Mouse (Mus musculus): ENCODE data around the gene Zfp91. TPM values are rescaled to one million over a fixed set of nuclear protein-coding genes. Genes with fewer than 3 reads are reported as not detected.

Gene Zfp91
- polyA plus RNA-seq, 1 experiment from 2014 or later: 22.1 TPM

DNA sequence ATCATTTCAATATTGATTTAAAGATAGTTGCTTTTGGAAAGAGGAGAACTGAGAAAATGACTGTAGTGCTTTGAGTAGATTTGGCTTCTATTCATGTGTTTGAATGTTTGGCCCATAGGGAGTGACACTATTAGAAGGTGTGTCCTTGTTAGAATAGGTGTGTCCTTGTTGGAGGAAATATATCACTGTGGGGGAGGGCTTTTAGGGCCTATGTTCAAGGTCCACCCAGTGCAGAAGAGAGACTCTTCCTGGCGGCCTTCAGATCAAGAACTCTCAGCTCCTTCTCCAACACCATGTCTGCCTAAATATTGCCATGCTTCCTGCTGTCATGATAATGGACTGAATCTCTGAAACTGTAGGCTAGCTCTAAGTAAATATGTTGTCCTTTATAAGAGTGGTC lies 8.3 kb upstream of the Zfp91 start:
- no peaks in the 10 kb centered on the region for H3K4me1 ChIP-seq
- no peaks in the 10 kb centered on the region for H3K36me3 ChIP-seq
- 89% methylated on average over 1 of the region's 1 CpGs for WGBS
- no peak for ATAC-seq (ENCODE audit: low FRiP score, low read depth)
- H3K27ac ChIP-seq (replicated peaks): no peak overlapping the region
- H3K4me3 ChIP-seq: no peak overlapping the region
- H3K9ac ChIP-seq (replicated peaks): no peak overlapping the region
- H3K4me2 ChIP-seq (replicated peaks): no peak overlapping the region
- H3K27me3 ChIP-seq: no peaks in the 10 kb centered on the region
- H3K9me3 ChIP-seq: no peaks in the 10 kb centered on the region

- Histone ChIP-seq H3K4me3 (no peak overlapping the region), H3K4me2 (replicated peaks) (no peak overlapping the region), H3K27me3 (no peaks in the 10 kb centered on the region), H3K36me3 (no peaks in the 10 kb centered on the region), H3K27ac (replicated peaks) (no peak overlapping the region), H3K9me3 (no peaks in the 10 kb centered on the region), H3K9ac (replicated peaks) (no peak overlapping the region), H3K4me1 (no peaks in the 10 kb centered on the region)
- ATAC-seq (ENCODE audit: low FRiP score, low read depth): no peak
- 78% methylated on average over 3 of the region's 3 CpGs for WGBS
These were observed 6.9 kb upstream of the Zfp91 start for GRCm38 (mm10) chr19:12802830-12803229.

DNA sequence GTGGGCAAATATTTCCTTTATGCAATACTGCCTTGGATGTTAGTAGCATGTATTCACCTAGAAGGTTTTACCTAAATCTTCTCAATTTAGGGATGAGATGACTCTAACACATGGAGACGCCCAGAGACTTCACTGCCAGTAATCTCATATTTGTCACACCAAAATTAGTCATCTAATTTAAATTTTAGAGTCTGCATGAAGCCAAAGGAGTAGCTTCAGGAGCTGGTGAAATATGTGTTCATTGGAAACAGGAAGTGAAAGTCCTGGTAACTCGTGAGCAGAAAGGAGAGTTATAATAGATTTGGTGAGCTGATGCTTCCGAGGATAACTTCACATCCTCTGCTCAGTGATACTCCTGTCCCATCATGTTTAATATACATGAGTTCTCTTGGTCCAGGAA lies 5.1 kb upstream of the Zfp91 start:
- no peaks in the 10 kb centered on the region for H3K27me3 ChIP-seq
- H3K4me1 ChIP-seq: 0 out of 2 replicates have a peak, but pooled peaks cover 3% of the 10 kb centered on the region
- no peak overlapping the region for H3K9ac ChIP-seq (replicated peaks)
- H3K4me3 ChIP-seq: no peak overlapping the region
- WGBS: 83% methylated on average over 3 of the region's 3 CpGs
- H3K4me2 ChIP-seq (replicated peaks): no peak overlapping the region
- no peaks in the 10 kb centered on the region for H3K36me3 ChIP-seq
- ATAC-seq (ENCODE audit: low FRiP score, low read depth): no peak
- no peaks in the 10 kb centered on the region for H3K9me3 ChIP-seq
- no peak overlapping the region for H3K27ac ChIP-seq (replicated peaks)

DNA sequence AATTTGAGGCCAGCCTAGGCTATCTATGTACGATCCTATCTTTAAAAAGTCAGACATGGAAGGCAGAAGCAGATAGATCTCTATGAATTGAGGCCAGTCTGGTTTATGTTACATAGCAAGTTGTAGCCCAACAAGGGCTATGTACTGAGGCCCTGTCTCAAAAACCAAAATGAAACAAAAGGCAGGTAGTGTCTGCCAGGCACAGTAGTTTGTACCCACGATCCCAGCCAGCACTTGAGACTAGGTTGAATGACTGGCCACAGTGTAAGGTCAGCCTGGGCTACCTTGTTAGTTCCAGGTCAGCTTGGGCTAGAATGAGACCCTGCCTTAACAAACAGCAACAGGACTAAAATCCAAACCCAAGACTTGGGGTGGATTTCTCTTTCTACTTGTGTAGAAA lies 4.7 kb upstream of the Zfp91 start:
- H3K4me2 ChIP-seq (replicated peaks): no peak overlapping the region
- H3K27me3 ChIP-seq: no peaks in the 10 kb centered on the region
- ATAC-seq (ENCODE audit: low FRiP score, low read depth): no peak
- H3K4me3 ChIP-seq: no peak overlapping the region
- H3K27ac ChIP-seq (replicated peaks): no peak overlapping the region
- H3K36me3 ChIP-seq: no peaks in the 10 kb centered on the region
- no peaks in the 10 kb centered on the region for H3K9me3 ChIP-seq
- no peak overlapping the region for H3K9ac ChIP-seq (replicated peaks)
- 72% methylated on average over 2 of the region's 2 CpGs for WGBS
- 0 out of 2 replicates have a peak, but pooled peaks cover 3% of the 10 kb centered on the region for H3K4me1 ChIP-seq

DNA sequence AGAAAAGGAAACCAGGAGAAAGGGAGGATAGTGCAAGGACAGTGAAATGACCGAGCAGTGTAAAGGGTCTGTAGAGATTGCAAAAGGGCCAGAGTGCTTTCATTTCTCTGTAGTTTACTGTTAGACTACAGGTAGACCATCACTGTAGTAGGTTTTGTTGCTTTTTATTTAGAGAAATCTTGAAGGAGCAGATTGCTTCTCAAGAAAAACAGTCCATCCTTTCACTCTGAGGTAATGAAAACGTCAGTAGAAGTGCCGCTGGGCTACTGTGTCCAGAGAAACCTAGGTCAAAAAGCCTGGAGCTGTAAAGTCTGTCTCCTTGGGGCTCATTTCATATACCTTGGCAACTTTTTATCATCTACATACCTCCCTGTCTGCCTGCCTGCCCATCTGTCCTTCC lies 3.2 kb upstream of the Zfp91 start:
- 89% methylated on average over 3 of the region's 3 CpGs for whole genome bisulfite sequencing
- ATAC-seq (ENCODE audit: low FRiP score, low read depth): no peak

DNA sequence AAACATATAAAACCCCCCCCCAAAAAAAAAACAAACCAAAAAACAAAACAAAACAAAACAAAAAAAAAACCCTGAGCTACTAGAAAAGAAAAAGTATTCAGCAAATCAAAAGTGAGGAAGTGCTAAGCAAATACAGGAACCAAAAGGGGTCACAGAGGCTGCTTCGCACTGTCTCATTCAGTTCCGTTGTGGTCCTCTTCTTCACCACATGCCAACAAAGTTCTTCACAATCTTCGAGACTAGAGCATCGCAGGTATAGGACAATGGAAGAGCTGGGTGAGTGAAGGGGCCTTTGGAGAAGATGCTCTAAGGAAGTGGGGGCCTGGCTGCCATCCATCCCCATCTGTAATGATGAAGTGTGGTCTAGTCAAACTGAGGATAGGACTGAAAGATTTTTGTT lies 2.5 kb upstream of the Zfp91 start:
- Histone ChIP-seq H3K4me1 (peaks cover 6% of the 10 kb centered on the region; the same call in 1 of the 2 replicates), H3K9ac (replicated peaks) (no peak overlapping the region), H3K36me3 (no peaks in the 10 kb centered on the region), H3K27me3 (no peaks in the 10 kb centered on the region), H3K4me2 (replicated peaks) (no peak overlapping the region), H3K27ac (replicated peaks) (no peak overlapping the region), H3K4me3 (no peak overlapping the region), H3K9me3 (no peaks in the 10 kb centered on the region)
- 88% methylated on average over 4 of the region's 4 CpGs for WGBS
- ATAC-seq (ENCODE audit: low FRiP score, low read depth): no peak

More for the DNA sequence above, 3.2 kb upstream of the Zfp91 start:
- no peaks in the 10 kb centered on the region for H3K36me3 ChIP-seq
- no peak overlapping the region for H3K9ac ChIP-seq (replicated peaks)
- H3K4me2 ChIP-seq (replicated peaks): no peak overlapping the region
- no peak overlapping the region for H3K27ac ChIP-seq (replicated peaks)
- H3K9me3 ChIP-seq: no peaks in the 10 kb centered on the region
- no peaks in the 10 kb centered on the region for H3K27me3 ChIP-seq
- H3K4me1 ChIP-seq: 0 out of 2 replicates have a peak, but pooled peaks cover 3% of the 10 kb centered on the region
- H3K4me3 ChIP-seq: no peak overlapping the region

DNA sequence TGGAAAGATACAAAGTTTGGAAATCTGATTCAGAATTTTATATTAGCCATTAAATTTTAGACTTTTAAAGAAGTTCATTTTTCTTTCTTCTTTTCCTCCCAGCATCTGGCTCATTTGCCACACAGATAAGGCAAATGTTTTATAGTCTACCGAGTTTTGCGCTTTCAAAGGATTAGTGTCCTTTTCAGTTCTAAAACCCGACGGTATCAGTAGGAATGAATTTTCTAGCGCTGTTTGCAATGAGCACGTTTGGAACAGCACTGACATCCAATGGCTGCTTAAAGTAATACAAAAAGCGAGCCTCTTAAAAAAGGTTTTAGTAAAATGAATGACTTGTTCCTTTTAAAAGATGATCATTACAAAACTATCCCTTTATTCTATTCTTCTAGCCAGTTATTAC lies 1.1 kb upstream of the Zfp91 start:
- under 1% methylated on average over 7 of the region's 7 CpGs for WGBS

DNA sequence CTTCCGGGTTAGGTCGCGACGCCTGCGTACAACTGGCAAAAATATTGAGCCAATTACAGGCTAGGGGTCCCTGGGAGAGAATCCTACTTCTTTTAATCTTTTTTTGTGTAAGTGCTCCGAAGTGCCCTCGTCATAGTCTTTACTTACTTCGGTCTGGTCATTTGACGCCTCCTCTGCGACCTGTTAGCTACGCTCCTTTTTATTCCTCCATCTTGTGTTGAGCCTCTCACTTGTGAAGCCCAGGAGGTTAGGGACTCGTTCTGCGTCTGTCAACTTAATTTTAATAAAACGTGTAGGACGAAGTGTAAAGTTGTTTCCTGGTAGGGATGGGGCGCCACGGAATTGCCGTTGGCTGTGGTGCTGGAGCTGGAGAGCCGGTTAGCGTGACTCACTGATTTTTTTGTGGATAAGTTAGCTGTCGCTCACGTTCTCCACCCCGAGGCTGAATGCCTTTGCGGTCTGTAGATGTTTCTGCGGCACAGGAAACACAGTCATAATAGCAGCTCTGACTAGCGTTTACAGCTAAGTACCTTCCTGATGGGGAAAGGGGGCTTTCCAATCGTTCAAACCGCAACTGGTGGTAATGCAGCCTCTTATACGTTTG lies 504 bp upstream of the Zfp91 start:
- Histone ChIP-seq H3K36me3 (no peaks in the 10 kb centered on the region), H3K4me2 (replicated peaks) (peak overlapping the region; percentile 70), H3K27me3 (no peaks in the 10 kb centered on the region), H3K9me3 (no peaks in the 10 kb centered on the region), H3K4me1 (peaks cover 15% of the 10 kb centered on the region), H3K4me3 (peak overlapping the region; percentile 96), H3K9ac (replicated peaks) (peak overlapping the region; percentile 79), H3K27ac (replicated peaks) (peak overlapping the region; percentile 99)
- under 1% methylated on average over 29 of the region's 29 CpGs for WGBS
- ATAC-seq (ENCODE audit: low FRiP score, low read depth): peak; percentile 7

More for the DNA sequence above, 1.1 kb upstream of the Zfp91 start:
- H3K4me1 ChIP-seq: peaks cover 11% of the 10 kb centered on the region
- ATAC-seq (ENCODE audit: low FRiP score, low read depth): no peak
- H3K27ac ChIP-seq (replicated peaks): peak overlapping the region; percentile 99
- no peaks in the 10 kb centered on the region for H3K27me3 ChIP-seq
- H3K4me3 ChIP-seq: peak overlapping the region; percentile 96
- H3K4me2 ChIP-seq (replicated peaks): peak overlapping the region; percentile 70
- no peaks in the 10 kb centered on the region for H3K36me3 ChIP-seq
- no peaks in the 10 kb centered on the region for H3K9me3 ChIP-seq
- H3K9ac ChIP-seq (replicated peaks): peak overlapping the region; percentile 79

DNA sequence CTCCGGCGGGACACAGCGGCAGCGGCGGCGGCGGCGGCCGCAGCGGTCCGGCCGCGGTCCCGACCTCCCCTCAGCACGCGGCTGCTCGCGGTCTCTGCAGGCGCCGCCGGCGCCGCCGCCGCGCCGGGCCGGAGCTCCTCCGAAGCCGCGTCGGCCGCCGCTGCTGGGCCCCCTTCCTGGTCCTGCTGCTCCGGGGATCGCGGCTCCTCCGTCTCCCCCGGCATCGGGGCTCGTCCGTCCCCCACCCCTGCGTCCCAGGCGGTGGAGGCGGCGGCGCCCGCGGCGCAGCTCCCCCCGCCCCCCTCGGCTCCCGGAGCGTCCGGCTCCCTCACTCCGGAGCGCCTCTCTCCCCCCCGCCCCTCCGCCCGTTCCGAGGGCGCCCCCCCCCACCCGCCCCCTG lies 816 bp downstream of the Zfp91 start:
- WGBS: under 1% methylated on average over 37 of the region's 63 CpGs
- Histone ChIP-seq H3K27ac (replicated peaks) (peak overlapping the region; percentile 99), H3K9me3 (no peaks in the 10 kb centered on the region), H3K4me3 (peak overlapping the region; percentile 96), H3K4me2 (replicated peaks) (peak overlapping the region; percentile 58), H3K4me1 (peaks cover 19% of the 10 kb centered on the region), H3K36me3 (no peaks in the 10 kb centered on the region), H3K27me3 (no peaks in the 10 kb centered on the region), H3K9ac (replicated peaks) (peak overlapping the region; percentile 97)
- peak; percentile 44 for ATAC-seq (ENCODE audit: low FRiP score, low read depth)

DNA sequence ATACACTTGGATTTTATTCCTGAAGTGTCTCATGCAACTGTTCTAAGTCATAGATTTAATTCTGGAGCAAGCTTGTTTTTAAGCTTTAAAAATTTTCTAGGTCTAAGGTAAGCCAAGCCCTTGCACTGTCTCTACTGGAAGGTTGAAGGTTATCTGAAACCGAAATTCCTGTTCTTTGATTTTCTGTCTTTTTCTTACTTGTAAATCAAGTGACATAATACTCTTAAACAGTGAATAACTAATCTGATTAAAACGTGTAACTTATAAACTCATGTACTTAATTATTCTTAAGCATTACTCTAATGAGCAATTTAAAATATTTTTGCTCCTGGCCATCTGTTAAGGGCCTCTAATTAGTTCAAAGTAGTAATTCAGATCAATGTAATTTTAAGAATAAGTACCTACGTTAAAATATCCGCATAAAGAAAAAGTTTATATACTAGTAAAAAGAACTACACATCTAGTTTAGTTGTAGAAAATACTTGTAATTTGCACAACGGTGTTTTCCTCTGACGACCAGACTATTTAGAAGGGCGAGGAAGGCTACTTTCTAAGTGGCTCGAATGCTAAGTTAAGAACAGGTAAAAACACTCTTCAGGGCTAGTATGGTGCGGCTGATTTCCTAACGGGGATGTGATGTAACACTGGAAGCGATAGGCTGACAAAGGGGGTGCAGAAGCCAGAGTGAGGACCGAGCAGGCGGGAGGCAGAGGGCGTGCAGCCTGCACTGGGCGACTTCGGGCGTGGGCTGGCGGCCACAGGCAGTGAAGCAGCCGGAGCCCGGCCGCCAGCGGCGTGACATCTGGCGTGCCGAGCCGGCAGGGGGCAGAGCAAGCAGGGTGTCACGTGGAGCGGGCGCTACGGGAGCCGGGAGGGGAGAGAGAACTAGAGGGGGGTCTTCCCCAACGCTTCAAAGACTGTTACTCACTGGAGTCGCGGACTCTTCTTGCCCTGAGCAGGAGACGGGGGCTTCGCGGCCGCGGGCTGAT lies 1.6 kb downstream of the Zfp91 start:
- H3K4me1 ChIP-seq: peaks cover 19% of the 10 kb centered on the region
- H3K27ac ChIP-seq (replicated peaks): peak overlapping the region; percentile 99
- no peaks in the 10 kb centered on the region for H3K36me3 ChIP-seq
- no peaks in the 10 kb centered on the region for H3K27me3 ChIP-seq
- WGBS: 2% methylated on average over 39 of the region's 39 CpGs
- peak; percentile 71 for ATAC-seq (ENCODE audit: low FRiP score, low read depth)
- H3K4me3 ChIP-seq: peak overlapping the region; percentile 96
- peak overlapping the region; percentile 97 for H3K9ac ChIP-seq (replicated peaks)
- peak overlapping the region; percentile 58 for H3K4me2 ChIP-seq (replicated peaks)
- no peaks in the 10 kb centered on the region for H3K9me3 ChIP-seq

DNA sequence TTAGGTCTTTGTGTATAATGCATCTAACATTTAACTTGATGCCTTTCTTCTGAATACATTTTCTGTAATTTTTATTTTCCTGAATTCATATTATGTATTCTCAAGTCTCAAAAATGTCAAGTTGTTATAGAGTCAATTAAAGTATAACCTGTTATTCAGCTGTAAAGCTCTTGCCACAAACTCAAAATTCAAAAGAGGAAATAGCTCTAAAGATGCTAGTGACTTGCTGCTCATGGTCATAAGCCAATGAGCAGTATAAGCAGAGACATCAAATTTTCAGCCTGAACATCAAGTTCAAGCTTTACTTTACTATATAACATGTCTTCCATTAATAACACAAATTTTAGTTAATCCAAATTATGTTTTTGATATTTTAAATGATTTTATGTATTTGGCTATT lies 3.6 kb downstream of the Zfp91 start:
- H3K4me3 ChIP-seq: no peak overlapping the region
- no peak for ATAC-seq (ENCODE audit: low FRiP score, low read depth)
- no peaks in the 10 kb centered on the region for H3K36me3 ChIP-seq
- peaks cover 17% of the 10 kb centered on the region for H3K4me1 ChIP-seq
- no peaks in the 10 kb centered on the region for H3K27me3 ChIP-seq
- H3K27ac ChIP-seq (replicated peaks): no peak overlapping the region
- H3K4me2 ChIP-seq (replicated peaks): no peak overlapping the region
- H3K9me3 ChIP-seq: no peaks in the 10 kb centered on the region
- no peak overlapping the region for H3K9ac ChIP-seq (replicated peaks)

DNA sequence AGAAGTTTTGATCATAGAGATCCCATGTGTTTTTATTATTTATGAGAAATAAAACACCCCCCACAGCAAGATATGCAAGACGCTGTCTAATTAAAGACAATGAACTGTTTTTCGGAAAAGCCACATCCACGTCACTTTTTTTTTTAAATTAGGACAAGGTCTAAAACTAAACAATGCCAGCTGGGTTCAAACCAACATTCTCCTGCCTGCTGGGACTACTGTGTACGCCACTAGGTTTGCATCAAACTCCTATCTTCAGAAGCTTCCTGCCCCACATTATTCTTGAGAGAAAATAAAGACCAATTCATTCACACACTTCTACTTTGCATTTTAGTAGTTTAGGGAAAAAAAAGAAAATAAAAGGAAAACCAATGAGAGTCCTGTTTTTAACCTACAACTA lies 8.2 kb downstream of the Zfp91 start:
- H3K4me3 ChIP-seq: no peak overlapping the region
- peaks cover 8% of the 10 kb centered on the region for H3K4me1 ChIP-seq
- H3K9me3 ChIP-seq: no peaks in the 10 kb centered on the region
- H3K4me2 ChIP-seq (replicated peaks): no peak overlapping the region
- no peaks in the 10 kb centered on the region for H3K36me3 ChIP-seq
- H3K9ac ChIP-seq (replicated peaks): no peak overlapping the region
- H3K27me3 ChIP-seq: no peaks in the 10 kb centered on the region
- ATAC-seq (ENCODE audit: low FRiP score, low read depth): no peak
- no peak overlapping the region for H3K27ac ChIP-seq (replicated peaks)
- 92% methylated on average over 4 of the region's 4 CpGs for WGBS
